Mouse (Mus musculus) erythroid progenitor cell, adult 5-6 weeks (primary cell): Measurements from ENCODE around the gene Pkp1. TPM values are rescaled to one million over a fixed set of nuclear protein-coding genes. Genes with fewer than 3 reads are reported as not detected.

Experiments used
- ATAC-seq: replicated peaks from 2 replicates; pipeline ENCODE4 v1.8.0; 2016; ENCODE audit warnings: moderate number of reproducible peaks, mild to moderate bottlenecking, moderate TSS enrichment, inconsistent platforms; ENCODE audit not compliant: poor library complexity, low FRiP score, severe bottlenecking
- total RNA-seq, 2 experiments: library from RNA; stranded (forward) in 1 of 2; stranded (reverse) in 1 of 2; fragments of 150-400 nt in 1 of 2; fragments of 186-747, 209-891 nt in 1 of 2; gene quantifications; 2 replicates each; pipeline versions ENCODE4 v1.2.3 to v1.2.4; 2015 to 2017; ENCODE audit warnings: low replicate concordance in 2 of 2

Gene Pkp1
- not detected in 2 replicates for total RNA-seq (2015; ENCODE audit: low replicate concordance)
- not detected in 2 replicates for total RNA-seq (2017; ENCODE audit: low replicate concordance)

DNA sequence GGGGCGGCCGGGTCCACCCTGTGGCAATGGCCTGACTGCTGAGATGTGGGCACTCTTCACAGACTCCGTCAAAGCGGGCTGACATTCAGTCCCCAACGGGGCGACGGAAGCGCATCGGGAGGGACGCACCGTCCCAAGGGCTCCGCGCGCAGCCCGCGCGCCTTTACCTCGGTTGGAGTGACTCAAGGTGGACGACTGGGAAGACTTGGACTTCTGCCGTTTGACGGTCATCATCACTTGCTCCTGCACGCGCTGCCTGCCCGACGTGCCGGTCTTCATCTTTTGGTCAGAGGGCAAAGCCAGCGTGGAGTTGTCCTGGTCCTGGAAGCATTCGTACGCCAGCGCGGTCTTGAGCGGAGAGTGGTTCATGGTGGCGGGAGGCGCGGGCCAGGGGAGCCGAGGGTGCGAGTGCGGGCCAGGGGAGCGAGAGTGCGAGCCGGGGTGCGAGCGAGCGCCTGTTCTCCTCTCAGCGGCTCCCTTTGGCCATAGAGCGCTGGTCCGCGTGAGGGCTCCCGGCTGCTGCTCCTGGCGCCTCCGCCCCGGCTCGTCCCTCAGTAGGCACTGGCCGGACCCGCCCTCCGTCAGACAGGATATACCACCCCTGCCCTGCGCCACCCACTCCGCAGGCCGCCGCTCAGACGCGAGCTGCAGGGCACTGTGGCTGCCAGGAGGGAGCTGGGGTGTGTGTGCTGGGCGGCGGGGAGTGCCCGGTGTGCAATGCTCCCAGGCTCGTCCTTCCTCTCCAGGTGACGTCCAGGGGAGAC is at the start of gene Pkp1:
Gene Pkp1 (minus strand): TSS at position 564 of the 764 bp plus-strand sequence.
- ATAC-seq = no peak

DNA sequence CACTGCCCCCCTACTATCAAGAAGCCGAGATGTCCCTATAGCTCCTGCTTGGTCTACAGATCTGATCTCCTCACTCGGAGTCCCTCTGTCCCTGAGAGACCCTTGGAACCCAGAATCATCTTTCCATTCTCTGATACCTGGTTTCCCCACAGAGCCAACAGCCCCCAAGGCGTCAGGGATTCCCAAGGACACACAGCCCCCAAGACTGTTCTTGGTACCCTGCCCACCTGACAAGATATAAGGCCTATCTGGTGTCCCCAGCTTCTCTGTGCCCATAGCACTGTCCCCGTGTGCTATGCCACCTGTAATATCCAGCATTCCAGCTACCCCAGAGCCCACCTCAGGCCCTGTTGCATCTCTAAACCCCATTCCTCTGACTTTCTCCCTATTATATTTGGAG is 48.7 kb upstream of the Pkp1 start:
- ATAC-seq = no peak

DNA sequence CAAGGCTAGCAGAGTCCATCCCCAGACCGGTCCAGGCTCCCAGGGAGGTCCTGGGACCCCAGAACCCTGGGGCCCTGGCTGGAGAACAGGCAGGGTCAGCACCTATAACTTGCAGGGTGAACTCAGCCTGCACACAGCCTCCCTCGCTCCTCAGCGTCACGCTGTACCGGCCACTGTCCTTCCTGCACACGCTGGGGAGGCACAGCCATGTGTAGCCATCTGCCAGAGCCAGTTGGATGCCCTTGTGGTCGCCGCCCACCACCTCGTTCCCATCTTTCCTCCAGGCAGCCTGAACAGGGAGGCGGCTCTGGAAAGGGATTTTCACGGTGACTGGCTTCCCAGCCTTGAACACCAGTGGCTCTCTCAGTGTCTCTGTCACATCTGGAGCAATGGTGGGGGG is 45.6 kb upstream of the Pkp1 start:
- ATAC-seq = no peak

DNA sequence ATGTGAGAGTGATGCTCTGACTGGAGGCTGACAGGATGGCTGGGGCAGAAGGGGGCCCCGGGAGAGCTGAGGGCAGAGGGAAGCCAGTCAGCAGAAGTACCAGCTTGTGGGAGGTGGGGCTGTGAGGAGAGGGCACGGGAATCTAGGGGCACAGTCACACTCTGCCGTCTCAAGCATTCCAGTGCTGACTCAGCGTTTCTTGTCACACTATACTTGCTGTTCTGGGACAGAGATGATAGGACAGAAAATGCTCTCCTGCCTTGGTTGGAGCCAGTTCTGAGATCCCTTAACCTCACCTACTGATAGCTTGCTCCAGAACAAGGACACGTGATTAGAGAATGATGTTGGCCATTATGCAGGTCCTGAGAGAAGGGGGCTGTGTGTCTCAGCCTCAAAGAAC is 44.2 kb upstream of the Pkp1 start:
- no peak for ATAC-seq

DNA sequence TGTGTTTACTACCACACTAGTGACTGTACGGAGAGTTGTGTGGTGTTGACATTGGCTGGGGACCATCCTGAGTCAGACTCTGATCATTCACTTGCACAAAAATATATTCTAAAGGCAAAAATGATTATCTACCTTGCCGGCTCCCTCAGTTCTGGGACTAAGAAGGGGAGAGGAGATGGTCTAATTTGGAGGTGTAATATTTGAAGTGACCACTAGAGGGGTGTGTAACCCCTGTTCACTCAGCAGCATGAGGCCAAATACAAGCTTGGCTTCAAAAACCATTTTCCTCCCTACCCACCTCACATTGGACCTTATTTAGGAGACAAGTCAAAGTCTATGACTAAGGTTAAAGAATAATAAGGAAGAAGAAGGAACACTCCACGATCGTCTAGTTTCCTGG is 39.5 kb upstream of the Pkp1 start:
- peak; percentile 60; the same call in 1 of the 2 replicates for ATAC-seq

DNA sequence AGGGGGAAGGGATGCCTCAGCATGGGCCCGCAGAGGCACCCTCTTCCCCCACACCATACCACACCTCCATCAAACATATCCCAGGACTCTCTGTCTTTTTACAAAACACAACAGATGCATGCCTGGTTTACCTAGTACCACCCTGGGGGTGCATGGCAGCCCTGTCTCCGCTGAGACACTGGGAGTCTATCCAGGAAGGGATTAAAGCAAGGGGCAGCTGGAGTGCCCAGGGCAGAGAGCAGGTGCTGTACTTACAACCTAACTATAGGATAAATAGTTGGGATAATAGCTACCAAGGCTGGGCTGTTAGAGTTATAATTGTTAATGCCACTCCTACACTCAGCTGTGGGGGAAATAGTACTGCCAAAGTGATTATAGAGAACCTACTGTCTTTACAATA is 29.9 kb upstream of the Pkp1 start:
- ATAC-seq = no peak

DNA sequence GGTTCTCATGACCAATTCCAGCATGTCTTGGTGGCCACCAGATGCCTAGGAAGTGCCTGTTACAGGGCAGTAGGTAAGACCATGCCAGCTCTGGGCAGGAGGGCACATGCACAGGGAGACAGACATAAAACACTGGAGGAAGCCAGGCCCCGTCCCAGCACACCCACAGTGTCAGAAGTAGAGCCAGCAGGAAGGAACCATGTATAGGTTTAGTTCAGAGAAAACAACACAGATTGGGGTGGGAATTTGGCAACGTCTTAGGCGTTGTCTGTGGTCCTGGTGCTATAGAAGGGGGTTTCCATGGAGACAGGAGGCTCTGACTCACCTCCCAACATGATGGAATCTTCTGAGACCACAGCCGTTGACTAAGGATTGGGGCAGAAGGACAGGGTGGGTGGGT is 27.2 kb upstream of the Pkp1 start:
- no peak for ATAC-seq

DNA sequence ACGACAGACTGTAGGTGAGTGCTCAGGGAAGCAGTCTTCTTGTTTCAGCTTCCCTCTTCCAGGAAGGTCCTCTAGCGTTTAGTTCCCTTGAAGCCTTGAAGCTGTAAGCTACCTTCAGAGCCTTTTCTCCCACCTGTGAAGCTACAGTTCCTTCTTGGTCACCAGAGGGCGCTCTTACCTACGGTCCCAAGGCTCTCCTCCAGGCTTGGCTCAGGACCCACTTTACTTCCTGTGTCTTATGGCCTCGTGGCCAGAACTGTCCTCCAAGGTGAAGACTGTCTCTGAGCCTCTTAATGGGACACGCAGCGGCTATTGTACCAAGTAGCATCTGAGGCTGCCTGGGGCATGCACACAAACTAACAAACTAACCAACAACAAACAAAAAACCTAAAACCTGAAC is 26.7 kb upstream of the Pkp1 start:
- no peak for ATAC-seq

DNA sequence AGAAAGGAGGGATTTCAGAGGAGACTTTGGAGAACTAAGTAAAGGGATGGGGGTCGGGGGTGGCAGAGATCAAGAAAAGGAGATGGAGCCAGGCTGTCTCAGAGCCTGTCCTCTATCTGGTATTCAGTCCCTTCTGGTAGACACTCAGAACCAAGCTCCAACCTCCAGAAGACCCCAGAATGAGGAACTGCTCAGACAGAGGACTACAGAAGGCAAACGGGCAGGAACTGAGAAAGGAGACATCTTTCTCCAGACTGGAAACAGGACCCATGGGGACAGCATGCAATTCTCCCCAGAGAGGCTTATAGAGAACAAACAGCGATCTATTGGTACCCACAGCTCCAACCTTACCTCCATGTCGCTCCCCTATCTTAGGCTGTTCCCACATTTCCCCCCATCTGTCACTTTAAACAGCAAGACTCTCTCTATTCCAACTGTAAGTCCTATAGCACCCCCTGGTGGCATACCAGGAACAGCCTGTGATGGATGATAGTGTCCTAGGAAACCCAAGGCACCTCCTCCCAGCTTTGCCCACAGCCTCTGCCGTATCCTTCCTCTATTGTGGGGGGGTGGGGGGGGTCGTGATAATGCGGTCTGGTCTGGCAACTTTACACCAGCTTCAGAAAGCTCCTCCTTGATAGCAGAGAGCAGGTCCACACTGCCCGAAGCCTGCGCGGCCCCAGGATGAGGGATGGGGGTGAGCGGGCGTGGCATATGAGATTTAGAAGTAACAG is 25.7 kb upstream of the Pkp1 start:
- ATAC-seq = peak; percentile 27; the same call in 1 of the 2 replicates

DNA sequence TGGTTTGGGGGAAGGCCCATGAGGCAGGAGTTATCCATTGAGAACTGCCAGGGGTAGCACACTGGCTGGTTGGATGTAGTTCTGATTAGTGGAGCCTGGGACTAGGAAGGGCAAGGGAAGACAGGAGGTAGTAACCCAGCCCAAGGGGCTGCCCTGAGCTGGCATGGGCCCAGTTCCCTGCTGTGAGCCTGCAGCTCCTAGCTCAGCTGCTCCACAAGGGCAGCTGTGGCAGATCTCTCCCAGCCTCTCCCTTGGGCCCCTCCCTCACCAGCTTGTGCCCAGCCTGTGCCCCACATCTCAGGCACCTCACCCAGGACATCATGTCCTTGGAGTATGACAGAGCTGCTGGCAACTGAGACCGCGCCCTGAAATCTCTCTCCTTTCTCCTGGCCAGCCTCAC is 24.7 kb upstream of the Pkp1 start:
- ATAC-seq = no peak

DNA sequence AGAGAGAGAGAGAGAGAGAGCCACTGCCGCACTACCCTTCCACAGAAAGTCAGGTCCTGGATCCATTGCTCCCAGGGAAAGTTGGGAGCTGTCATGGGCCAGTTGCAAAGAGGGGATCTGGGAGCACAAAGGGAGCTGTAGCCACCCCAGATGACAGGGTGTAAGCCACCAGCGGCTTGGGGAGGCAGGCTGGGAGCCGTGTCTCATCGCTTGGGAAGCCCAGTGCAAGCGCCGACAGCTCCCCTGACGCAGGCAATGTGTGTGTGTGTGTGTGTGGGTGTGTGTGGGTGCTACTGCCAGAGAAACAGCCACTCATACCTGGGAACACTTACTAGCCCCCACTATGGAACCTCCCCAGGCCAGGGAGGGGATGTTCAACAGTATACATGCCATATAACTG is 23.1 kb upstream of the Pkp1 start:
- peak; percentile 32 for ATAC-seq

DNA sequence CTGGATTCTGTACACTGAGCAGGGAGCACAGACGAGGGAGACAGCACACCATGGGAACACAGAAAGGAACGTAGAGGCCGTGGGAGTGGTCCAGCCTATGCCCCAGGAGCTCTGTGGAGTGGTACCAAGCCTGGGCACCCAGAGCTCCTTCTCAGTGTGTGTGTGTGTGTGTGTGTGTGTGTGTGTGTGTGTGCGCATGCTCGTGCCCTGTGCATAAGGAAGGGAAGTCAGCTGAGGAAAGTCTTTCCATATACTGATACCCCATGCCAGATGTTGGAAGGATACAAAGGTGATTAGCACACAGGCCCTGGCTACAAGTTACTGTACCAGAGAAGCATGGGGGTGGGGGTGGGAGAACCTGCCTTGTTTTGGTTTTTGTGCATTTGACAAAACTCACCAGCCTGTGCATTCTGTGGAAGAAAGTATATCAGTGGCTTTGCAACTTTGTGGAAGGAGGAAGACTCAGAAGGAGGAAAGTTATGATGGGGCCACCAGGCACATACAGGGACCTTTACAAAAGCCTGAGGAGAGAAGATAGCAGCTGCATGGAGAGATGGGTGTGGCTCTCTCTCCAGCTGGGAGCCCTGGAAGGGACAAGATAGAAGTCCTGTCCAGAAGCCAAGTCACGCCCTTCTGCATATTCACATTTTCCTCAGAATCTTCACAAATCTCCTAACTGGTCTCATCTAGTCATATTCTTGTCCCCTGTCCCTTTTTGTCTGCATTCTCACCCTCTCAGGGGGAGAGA is 22.4 kb upstream of the Pkp1 start:
- peak; percentile 81 for ATAC-seq

DNA sequence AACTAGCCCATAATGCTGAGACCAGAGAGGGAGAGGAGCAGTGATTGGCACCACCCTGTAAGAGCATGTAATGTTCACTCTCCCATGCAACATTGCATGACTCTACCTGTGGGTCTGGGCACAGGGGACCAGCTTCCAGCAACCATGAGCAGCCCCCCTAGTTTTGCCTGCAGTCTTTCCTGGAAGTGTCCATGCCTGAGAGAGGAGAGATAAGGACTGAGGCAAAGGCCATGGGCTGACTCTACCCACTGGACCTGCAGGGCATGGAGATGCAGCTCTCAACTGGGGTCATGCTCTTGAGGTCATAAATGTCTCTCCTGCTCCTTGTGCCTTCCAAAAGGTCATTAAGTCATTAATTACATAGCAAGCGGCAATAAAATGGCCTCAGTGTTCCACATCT is 17.1 kb upstream of the Pkp1 start:
- no peak for ATAC-seq

DNA sequence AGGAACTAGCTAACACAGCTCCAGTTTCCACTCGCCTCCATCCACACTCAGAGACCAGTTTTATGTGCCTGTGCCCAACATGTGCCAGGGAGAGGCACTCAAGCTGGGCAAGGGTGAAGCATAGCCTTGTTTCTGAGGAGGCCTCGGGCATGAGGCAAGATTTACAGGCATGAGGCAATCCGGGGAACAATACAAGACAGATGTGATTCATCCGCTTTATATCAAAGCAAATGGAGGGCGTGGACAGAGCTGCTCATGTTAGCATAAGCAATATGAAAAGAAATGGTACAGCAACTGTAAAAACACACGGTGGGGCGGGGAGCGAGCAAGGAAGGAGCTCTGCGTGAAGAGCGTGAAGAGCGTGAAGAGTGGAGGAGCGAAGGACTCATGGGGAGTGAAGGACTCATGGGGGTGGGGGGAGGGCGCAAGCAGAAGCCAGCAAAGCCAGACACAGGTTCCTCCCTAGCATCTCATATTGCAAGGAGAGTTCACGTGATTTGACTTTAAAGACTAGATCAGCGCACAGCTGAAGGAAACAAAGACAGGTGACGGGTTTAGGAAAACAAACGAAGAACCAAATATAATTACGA is 14.8 kb upstream of the Pkp1 start:
- no peak for ATAC-seq

DNA sequence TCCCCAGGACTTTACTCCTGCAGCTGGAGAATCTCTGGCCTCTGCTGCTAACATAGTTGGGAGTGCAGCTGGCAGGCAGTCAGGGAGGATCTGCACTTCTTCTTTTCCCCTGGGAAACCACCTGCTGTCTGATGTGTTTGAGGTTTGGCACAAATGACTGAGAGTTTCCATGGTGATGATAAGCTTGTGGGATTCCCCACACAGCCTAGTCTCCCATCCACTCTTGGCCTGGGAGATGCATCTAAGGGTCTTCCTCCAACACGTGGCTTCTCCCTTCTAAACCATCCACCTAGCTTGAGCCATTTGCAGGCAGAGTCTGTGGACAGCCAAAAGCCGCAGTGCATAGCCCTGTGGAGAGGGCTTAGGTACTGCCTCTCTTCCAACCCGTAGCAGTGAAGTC is 10.9 kb upstream of the Pkp1 start:
- ATAC-seq = no peak

DNA sequence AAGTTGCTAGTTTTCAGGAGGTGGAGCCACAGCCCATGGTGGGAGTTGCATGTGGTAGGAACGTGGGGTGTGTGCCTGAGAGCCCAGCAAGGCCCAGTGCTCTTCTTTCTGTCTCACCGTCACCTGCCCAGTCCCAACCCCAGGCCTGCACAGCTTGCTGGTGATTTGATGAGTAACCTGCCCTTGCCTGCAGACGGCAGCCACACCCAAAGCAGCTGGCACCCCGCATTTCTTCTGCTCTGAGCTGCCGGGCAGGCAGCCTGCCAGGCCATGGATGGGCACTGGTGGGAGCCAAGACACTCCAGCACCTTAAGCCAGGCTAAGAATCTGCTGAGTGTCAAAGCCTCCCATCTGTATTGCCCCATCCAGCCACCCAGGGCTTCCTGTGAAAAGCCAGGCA is 6.8 kb upstream of the Pkp1 start:
- ATAC-seq = peak; percentile 74

DNA sequence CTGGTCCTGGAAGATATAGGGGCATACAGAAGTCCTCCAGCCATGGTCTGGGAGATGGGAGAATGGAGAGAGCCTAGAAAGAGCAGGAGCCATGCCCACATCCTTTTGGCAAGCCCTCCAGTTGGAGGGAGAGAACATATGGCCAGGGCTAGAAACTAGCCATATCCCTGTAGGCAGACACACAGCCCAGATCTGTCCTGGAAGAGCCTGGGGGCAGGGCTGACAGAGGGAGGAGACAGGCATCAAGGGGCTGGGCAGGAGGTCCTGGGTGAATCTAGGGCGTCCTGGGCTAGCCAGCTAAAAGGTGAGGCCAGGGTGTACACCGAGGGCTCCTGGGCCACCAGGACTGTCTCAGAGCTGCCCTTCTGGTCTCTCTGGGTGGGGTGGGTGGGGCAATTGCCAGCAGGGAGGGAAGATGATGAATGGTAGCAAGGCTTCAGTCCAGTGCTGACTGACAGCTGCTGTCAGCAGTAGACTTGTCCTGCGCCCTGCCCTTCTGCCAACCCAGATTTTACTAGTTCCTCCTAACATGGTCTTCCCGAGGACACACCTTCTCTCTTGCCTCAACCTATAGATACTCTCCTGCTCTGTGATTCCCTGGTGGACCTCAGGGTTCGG is 5.5 kb upstream of the Pkp1 start:
- peak; percentile 70 for ATAC-seq

DNA sequence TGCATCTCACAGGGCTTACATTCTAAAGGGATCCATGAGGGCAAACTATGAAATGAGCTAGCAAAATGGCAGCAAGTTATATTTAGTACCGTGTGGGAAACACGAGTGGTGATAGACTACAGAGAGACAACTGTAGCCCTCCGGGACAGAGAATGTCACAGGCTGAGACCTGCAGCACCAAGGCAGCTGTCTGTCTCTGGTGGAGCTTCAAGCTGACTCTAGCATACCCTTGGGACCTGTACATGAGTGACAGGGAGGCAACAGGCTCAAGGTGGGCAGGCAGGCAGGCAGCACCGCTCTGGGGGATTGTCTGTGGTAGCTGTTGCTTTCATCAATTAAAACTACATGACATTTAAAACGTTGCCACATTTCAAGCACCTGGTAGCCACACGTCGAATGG is 4.2 kb upstream of the Pkp1 start:
- no peak for ATAC-seq

DNA sequence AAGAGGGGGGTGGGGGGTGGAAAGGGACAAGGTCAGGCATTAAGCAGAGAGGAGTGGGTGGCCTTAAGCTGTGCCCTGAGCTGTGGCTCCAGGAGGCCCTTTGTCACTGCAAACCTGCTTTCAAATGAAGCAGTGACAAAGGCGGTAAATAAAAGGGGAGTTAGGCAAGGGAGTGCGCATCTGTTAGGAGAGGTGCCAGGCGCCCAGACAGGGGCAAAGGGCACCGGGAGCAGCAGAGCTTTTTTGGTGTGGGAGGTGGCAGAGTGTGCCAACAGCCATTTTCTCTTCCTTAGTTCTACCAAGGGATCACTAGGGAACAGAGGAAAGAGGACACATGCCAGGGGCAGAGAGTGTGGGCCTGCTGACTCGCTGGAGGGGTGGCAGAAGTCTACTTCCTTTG is 1.8 kb downstream of the Pkp1 start:
- ATAC-seq = no peak

DNA sequence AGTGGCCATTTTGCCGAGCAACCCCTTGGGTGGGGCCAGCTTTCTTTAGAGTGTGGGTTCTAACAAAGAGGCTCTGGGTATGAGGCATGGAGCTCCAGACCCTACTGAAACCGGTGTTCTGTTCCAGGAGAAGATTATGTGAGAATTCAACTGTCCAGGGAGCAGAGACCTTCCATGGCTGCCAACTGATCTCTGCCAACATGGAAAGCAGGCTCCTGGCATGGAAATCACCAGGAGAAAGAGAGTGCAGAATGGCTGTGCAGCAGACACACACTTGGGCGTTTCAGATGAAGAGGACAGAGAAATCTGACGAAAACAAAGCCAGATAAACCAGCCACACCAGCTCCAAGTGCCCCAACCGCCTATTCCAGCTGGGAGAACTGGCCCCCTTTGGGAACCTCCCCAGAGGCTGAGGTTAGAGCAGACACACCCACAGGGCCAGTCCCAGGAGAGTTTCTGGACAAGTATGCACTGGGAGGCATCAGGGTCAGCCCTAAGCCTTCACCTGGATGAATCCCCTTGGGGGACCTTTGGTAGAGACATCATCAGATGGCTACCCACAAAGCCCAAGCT is 2.4 kb downstream of the Pkp1 start:
- no peak for ATAC-seq
